13 mouse cellular contexts compared by ENCODE assay signal in the genomic region with DNA sequence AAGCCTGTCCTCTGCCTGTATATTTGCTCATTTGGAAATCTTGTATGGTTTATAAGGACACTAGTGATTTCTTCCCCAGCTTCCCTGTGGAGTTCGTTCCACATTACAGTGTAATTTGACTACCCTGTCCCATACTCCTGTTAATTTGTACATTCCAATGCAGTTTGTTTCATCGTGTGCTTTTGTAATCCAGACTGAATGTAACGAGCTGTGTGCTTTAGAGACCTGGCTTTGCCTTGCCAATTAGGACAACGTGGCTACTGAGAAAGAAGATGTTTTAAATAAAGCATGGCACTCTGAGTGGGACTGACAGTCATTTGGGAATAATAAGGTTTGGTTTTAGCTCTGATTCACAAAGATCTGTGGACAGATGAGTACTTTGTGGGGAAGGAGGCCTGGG.
DNase-seq lines count a peak whose midpoint lies in the region; ATAC-seq lines count a peak whose summit lies in the region.
"Had no signal": no experiment of that assay in that cellular context is flagged by ENCODE, and none has a peak within 500 bp of the region (broad histone marks: within the 10 kb centered on the region; RNA-seq: fewer than 3 reads in every experiment).

No protein-coding gene starts in this region.

- H3K4me3 ChIP-seq in hindbrain, embryonic 12.5 days: no peak overlapping the region
- H3K4me3 ChIP-seq in hindbrain, embryonic 10.5 days: no peak overlapping the region
- no peak overlapping the region for H3K4me3 ChIP-seq in neural tube, embryonic 13.5 days
- H3K4me3 ChIP-seq: gastrocnemius, adult 2 months; neural tube, embryonic 12.5 days had no signal

- peaks cover 14% of the 10 kb centered on the region for H3K4me1 ChIP-seq in hindbrain, embryonic 12.5 days
- peaks cover 14% of the 10 kb centered on the region for H3K4me1 ChIP-seq in hindbrain, embryonic 10.5 days (replicated peaks)
- H3K4me1 ChIP-seq in neural tube, embryonic 13.5 days (replicated peaks): peaks cover 32% of the 10 kb centered on the region

- no peaks in the 10 kb centered on the region for H3K9me3 ChIP-seq in hindbrain, embryonic 12.5 days (replicated peaks)
- H3K9me3 ChIP-seq in hindbrain, embryonic 10.5 days: no peaks in the 10 kb centered on the region
- no peaks in the 10 kb centered on the region for H3K9me3 ChIP-seq in neural tube, embryonic 13.5 days
- H3K9me3 ChIP-seq: neural tube, embryonic 12.5 days had no signal

- H3K4me2 ChIP-seq in hindbrain, embryonic 12.5 days (replicated peaks): no peak overlapping the region
- H3K4me2 ChIP-seq in neural tube, embryonic 13.5 days: no peak overlapping the region
- H3K4me2 ChIP-seq: neural tube, embryonic 12.5 days had no signal

- peak overlapping the region; percentile 3; the same call in 1 of the 2 replicates for H3K27ac ChIP-seq in hindbrain, embryonic 12.5 days
- no peak overlapping the region for H3K27ac ChIP-seq in hindbrain, embryonic 10.5 days
- peak overlapping the region; percentile 29 for H3K27ac ChIP-seq in neural tube, embryonic 13.5 days (replicated peaks)
- H3K27ac ChIP-seq: gastrocnemius, adult 2 months; neural tube, embryonic 12.5 days had no signal

- no peaks in the 10 kb centered on the region for H3K27me3 ChIP-seq in hindbrain, embryonic 12.5 days
- H3K27me3 ChIP-seq in hindbrain, embryonic 10.5 days (ENCODE audit: insufficient read depth, poor library complexity, severe bottlenecking): no peaks in the 10 kb centered on the region
- H3K27me3 ChIP-seq in neural tube, embryonic 13.5 days: no peaks in the 10 kb centered on the region
- H3K27me3 ChIP-seq: neural tube, embryonic 12.5 days had no signal

- no peak overlapping the region for H3K9ac ChIP-seq in hindbrain, embryonic 12.5 days
- H3K9ac ChIP-seq in neural tube, embryonic 13.5 days: no peak overlapping the region
- H3K9ac ChIP-seq: neural tube, embryonic 12.5 days had no signal

- WGBS in hindbrain, embryonic 12.5 days: 42% methylated on average over 4 of the region's 4 CpGs
- 60% methylated on average over 4 of the region's 4 CpGs for WGBS in hindbrain, embryonic 10.5 days
- WGBS in neural tube, embryonic 13.5 days: 26% methylated on average over 4 of the region's 4 CpGs

- no peaks in the 10 kb centered on the region for H3K36me3 ChIP-seq in hindbrain, embryonic 12.5 days
- H3K36me3 ChIP-seq in hindbrain, embryonic 10.5 days: peaks cover 10% of the 10 kb centered on the region
- H3K36me3 ChIP-seq in neural tube, embryonic 13.5 days: no peaks in the 10 kb centered on the region
- H3K36me3 ChIP-seq: neural tube, embryonic 12.5 days had no signal

- no peak for DNase-seq in hindbrain, embryonic 10.5 days (ENCODE audit: low spot score)
- DNase-seq in neural tube, embryonic 10.5 days (ENCODE audit: extremely low spot score, low spot score): no peak
- DNase-seq in forelimb bud, embryonic 11.5 days (ENCODE audit: low read depth, low spot score): peak; percentile 48
- DNase-seq in MN1 (ENCODE audit: low spot score): no peak
- no peak for DNase-seq in spleen, adult 18-20 months
- DNase-seq: adrenal gland, adult 2 months; cerebellum, adult 18-20 months; gastrocnemius, adult 2 months; kidney, adult 9 months; lung, postnatal 14 days had no signal

- no peak for ATAC-seq in hindbrain, embryonic 12.5 days (ENCODE audit: low FRiP score)
- no peak for ATAC-seq in neural tube, embryonic 13.5 days (ENCODE audit: low read depth)
